Mouse (Mus musculus): ENCODE measurements around the gene Krt81.

Gene Krt81

DNA sequence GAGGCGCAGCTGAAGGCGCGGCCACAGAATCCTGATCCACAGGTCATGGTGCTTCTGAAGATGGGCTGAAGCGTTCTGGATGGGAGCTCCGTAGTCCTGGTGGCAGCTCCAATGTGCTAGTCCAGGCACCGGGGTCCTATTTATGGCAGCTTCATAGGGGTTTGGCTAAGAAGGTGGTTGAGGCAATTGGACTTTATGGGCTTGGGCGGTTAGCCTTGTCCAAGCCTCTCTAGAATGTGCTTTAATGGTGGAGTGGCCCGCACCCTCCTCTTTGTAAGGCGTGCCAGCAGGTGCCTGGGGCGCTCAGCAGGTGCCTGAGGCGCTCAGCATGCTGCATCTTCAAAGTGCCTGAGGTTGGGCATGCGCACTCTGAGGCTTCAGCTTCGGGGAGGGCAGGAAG is at the start of gene Krt81:
Gene Krt81, minus strand, starts transcription at position 101 of the 400 bp plus-strand sequence.
- DNase-seq, result no peak

DNA sequence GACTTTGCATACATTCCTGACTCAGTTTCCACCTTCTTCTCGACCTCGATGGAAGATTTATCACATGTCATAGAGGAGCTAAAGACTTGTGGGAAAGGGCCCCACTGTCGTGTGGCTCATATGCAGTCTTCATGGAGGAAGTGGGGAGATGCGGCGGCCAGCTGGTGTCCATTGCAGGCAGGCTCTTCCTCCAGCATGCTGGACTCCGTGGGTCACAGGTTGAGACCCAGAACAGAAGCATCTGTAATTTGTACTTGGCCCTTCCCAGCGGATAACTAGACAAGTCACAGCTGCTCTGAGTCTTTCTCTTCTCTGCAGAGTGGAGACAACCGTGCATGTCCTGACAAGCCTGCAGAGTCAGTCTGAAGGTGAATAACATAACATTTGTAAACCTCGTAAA is 44.7 kb upstream of the Krt81 start:
- DNase-seq, result no peak

DNA sequence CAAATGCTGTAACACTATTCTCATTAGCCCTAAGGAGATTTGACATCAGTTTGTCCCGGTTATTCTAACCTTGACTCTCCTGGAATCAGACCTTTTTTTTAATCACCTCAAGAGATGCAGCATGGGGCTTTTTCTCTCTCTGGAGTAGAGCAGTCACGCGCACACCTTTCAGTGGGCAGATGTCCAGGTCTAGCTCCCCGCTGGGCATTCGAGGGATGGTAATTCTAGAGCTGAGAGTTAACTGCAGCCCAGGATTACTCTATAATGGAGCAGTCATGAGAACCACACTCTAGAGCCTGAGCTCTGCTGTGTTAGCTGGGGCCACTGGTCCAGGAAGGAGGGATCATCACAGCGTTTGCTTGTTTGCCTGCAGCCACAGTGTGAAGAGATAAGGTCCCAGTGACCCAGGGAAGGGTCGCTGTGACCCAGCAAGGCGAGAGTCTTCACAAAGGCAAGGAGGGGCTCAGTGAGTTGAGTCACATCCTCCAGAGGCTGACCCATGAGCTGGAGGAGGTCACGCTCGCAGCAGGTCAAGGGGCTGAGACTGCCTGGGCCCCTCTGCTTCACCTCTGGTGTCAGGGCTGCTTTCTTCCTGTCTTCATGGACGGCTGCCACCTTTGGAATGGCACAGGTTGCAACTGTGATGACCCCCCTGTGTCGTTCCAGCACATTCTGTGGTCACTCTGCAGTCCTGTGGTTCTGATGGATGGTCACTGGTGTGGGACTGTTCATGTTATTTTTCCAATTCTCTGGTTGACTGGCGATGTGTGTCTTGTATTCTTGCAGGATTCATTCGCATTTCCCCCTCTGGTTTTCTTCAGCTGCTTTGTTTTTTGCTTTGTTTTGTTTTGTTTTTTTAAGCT is 43.6 kb upstream of the Krt81 start:
- no peak for DNase-seq

DNA sequence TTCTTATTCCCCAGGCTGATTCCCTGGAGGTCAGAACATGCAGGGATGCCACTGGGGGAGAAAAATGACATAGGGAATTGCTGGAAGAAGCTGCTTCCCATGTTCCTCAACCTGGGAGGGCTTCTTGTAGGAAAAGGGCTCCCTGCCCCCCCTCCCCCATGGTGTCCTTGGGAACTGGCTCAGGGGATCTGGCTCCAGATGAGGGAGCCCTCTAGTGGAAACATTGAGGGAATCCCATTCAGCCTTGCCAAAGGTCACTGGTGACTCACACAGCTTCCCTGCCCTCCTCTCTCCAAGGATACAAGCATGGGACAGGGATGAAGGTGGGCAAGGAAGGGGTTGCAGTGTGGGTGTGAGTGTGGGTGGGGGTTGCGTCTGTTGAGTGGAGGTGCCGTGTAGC is 33.6 kb upstream of the Krt81 start:
- DNase-seq, result peak; percentile 9

DNA sequence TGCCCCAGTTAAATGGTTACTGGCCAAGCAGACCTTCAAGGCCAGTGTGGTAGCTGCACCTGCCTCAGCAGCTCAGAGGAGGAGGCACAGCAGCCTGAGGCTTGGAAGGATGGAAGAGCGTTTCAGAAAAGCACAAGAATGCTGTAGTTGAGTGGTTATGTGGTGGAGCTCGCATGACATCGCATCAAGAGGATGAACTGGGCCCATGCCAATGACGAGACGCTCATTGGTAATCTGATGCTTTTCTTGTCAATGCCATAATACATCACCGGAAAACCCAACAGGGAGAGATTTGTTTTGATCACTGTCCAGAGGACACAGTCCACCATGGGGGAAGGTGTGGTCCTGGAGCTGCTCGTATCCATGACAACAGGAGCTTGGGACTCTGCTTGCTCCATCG is 31.7 kb upstream of the Krt81 start:
- no peak for DNase-seq

DNA sequence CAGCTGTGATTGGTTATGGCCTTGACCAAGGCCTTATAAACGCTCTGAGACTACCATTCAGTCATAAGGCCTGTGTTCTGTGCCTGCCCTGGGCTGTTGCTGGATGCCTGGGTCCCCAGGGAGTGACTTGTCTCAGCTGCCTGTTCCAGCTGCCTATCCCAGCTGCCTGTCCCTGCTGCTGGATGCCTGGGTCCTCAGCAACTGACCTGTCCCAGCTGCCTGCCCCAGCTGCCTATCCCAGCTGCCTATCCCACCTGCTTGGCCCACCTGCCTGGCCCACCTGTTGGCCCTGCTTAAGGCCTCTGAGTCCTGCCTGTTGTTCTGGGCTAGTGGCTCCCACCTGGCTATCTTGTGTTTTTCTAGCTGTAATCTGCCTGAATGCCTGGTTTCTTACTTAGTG is 30.7 kb upstream of the Krt81 start:
- no peak for DNase-seq

DNA sequence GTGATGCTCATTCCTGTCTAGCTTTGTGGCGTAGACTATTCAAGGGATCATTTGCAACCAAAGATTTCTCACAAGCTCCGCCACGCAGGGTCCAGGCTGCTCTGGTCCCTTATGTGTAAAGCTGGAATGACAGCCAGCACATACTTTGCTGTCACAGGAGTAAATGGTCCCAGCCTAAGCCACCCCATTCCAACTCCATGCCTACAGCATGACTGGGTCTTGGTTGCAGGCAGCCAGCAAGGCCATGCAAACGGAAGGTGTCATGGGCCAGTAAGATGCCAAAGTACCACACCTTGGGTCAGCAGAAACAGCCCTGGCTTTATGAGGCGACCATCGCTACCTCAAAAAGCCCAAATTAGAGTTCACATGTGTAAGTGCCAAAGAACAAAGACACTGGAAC is 30.2 kb upstream of the Krt81 start:
- no peak for DNase-seq

DNA sequence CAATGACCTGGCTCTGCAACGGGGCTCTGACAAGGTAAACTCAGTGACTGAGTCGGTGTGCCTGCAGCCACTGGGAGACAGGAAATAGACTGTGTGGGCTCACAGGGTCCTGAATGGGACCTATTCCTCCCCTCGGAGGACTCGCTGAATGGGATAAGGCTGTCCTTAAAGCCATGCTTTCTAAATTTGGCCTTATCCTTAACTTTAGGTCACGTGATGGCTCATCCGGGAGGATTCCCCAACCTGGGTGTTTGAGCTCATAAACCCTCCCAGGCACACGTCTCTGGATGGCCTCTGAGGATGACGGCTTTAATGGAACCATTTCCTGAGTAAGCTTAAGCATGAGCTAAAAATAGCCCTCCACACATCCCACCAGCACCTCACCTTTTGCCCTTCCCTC is 29.2 kb upstream of the Krt81 start:
- no peak for DNase-seq

DNA sequence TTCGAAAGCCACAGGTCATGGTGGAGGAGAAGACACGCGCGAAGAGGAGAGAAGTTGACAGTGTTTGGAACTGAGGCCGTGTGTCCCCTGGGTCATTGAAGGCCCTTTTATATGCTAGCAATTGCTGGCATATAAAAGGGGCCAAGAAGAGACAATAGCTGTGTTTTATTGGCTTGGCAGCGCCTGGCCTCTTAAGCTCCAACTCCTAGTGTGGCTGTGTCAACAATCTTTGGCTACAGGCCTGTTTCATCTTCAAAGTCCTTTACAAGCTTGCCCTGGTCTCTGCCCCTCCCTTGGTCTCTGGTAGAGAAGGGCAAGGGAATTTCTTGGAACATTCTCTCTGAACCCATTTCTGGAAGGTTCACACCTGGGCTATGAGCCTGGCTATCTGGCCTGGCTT is 27.9 kb upstream of the Krt81 start, which contains the start of gene Krt83:
Gene Krt83, minus strand, starts transcription at position 82 of the 400 bp plus-strand sequence.
- DNase-seq, result no peak

DNA sequence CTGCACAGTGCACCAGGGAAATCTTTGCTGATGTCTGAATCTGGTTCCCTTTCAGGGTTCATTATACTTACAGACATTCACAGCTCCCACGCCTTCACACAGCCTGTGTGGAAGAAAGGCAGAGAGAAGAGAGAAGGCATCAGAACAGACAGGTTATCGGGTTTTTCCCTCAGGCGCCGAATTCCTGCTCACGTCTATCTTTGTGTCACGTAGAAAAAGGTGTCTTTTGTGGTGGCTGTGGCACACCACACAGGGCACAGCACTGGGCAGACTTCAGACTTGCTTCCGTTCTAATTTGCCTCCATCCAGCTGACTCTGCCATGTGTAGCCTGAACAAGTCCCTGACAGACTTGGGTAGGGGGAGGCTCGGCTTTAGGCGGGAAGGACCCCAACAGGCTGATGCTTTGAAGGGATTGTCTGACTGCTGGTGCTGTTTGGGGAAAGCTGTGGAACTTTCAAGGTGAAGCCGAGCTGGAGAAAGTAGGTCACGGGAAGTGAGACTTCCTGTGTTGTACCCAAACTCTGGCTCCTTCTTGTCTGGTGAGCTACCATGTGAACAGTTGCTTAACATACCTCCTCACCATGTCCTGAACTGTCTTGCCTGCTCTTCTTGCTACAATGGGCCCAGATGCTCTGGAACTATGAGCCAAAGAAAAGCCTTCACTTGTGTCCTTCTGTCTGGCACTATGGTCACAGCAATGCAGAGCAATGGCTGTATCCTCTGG is 22.5 kb upstream of the Krt81 start:
- DNase-seq, result no peak

DNA sequence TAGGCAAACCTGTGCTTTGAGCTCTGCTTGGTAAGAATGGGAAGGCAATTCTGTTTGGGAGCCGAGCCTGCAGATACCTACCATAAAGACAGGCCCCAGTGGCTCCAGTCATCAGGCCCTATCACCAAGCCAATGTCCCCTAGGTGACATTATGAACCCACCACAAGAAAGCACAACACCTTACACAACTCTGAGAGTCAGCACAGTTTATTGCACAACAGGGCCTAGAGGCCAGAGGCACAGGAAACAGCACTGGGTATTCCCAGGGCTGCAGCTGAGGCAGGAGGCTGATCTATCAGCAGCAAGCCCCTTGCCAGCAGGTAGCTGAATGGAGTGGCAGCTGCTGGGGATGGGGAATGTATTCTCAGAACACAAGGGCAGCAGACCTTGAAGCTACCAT is 21.4 kb upstream of the Krt81 start:
- no peak for DNase-seq

DNA sequence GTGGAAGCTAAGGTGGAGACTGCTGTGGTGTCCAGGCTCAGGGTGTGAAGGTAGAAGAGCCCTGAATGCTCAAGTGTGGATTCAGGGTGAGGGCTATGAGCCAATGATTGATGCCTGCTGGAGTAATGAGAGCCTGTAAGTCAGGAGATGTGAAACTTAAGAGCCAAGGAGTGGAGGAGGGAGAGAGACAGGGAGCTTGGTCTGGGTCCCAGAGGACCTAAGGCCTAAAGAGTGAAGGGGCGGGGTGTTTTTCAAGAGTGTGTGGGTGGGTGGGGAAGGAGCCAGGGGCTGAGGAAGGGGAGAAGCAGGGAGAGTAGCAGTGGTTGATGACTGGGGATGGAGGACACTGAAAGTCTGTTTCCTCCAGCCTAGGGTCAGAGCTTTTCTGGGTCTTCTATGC is 20.1 kb upstream of the Krt81 start:
- DNase-seq, result no peak

DNA sequence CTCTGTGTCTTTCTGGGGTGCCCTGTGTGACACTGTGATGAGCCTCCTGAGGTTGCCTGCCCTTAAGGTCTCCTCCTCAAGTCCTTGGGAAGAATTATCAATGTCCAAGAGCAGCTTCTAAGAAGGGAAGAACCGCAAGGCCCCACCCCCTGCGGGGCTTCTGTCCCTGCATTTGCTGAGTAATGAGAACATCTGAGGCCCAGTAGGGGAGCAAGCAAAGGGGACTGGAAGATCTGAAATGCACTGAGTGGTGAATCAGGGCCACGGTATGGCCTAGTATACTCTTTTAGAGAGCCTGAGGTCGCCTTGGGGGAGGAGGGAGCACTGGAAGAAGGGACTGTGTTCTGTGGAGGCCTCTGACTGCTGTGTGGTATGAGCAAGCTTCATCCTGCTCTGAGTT is 18.5 kb upstream of the Krt81 start:
- no peak for DNase-seq

DNA sequence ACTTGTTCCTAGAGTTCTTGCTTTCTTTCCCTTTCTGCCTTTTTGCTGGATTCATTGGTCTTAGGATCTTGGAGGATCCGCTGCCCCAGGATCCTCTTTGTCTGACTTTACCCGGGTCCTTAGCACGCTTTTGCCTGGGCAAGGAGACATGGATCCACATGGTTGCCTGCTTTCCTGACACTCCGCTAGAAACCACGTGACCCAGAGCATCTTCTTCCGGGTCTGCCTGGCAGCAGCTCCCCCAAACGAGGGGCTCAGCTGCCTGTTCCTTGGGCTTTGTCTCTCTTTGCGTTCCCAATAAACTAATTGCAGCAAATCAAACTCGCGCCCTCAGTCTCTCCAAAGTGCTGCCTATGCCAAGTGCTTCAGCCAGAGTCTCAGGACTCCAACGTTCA is 16.1 kb upstream of the Krt81 start:
- no peak for DNase-seq

DNA sequence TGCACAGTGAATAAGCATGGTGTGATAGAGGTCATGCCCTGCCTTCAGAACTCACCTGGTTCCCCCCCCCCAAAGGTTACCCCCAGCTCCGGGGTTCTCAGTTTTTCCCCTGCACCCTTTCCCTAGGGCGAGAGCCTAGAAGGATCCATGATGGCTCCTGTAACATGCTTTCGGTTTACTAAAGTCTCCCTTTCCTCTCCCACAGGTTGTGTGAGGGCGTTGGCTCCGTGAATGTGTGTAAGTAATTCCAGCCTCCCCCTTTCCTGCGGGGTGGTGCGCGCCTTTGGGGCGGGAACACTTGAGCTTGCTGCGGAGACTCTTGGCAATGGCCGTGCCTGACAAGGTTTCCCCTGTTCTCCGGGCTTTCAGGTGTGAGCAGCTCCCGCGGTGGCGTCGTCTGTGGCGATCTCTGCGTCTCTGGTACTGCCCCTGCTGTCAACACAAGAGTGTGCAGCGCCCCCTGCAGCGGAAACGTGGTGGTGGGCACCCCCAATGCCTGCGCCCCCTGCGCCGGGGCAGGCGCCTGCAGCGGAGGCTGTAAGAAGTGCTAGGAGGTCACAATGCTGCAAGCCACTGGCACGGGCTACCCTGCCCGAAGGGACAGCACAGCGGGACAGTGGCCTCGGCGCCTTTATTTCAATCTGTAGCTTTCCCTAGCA is 15.6 kb upstream of the Krt81 start:
- peak; percentile 19 for DNase-seq

DNA sequence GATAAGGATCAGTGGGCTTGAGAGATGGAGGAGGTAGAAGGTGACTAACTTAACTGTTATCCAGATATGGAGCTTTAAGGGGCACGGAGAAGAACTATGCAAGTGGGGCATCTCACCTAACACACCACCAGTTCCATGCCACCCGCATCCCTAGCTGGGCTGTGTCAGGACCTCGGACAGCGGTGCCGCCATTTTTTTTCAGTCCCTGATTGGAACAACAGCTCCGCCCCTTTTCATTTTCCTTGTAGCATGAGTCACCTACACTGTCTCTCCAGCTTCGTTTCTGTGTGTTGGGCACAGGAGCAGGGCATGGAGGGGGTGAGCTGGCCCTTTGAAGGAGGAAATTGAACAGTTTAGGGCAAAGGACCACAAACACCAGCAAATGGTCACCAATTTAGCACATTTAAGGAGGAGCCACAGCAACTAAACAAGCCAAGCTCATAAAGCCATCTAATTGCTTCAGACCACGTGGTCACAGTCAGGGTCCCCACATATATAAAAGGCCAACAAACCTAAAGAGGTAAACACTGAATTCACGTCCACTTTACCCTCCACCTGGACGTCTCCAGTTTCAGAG is 9.5 kb upstream of the Krt81 start, which contains the start of gene Krt86:
Gene Krt86, plus strand, starts transcription at position 527 of the 577 bp plus-strand sequence.
- no peak for DNase-seq

DNA sequence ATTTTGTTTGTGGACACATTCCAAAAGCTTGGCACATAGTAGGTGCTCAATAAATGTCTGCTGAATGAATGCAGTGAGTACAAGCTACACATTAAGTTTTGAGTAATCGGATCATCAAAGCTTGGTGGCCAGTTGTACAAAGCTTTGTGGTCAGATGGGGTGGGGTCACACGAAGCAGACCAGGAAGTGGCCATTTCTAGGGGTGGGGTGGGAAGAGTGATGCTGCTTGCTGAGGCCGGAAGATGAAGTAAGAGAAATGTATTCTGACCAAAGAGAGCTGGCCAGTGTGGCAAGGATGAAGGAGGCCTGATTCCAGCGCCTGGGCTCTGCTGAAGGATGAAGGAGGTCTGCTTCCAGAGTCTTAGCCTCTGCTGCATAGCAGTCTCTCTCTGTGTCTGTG is 5.5 kb upstream of the Krt81 start:
- no peak for DNase-seq

DNA sequence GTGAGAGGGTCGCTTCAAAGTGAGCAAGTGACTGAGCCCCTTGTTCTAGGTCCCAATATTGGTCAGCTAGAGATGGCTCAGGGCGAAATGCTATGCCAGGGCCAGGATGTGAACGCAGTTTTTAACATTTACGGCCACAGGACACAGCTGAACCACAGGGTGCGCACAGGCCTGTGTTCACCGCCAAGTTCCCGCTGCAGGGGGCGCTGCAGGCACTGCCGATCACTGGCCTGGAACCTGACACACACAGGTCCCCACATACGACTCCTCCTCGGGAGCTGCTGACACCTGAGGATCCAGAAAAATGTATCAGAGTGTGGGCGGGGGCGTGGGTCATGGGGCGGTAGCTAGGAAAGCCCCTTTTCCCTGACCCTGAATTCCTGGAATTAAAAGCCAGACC is 4.3 kb downstream of the Krt81 start:
- DNase-seq, result no peak

DNA sequence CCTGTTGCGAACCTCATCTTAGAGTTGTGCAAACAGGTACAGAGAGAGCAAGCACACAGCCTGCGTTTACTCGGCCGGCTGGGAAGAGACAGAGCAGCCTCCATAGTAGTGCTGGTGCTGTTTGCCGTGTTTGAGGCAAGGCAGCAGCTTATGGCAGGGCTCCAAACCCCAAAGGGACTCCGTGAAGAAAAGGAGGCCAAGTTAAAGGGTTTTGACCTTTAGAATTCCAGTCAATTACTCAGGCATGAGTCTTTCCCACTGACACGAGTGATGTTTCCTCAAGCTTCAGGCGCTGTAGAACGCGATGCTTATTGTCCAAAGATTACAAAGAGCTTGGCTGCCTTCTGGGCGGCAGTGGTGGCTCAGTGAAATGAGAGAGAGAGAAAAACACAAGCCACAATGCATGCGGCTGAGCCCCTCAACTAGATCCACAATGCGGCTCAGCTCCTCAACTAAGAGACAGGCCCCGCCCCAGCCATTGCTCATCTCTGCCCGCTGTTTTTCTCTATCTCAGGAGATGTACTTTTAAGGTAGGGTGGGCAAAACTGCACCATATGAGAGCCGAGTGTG is 5.1 kb downstream of the Krt81 start:
- no peak for DNase-seq

DNA sequence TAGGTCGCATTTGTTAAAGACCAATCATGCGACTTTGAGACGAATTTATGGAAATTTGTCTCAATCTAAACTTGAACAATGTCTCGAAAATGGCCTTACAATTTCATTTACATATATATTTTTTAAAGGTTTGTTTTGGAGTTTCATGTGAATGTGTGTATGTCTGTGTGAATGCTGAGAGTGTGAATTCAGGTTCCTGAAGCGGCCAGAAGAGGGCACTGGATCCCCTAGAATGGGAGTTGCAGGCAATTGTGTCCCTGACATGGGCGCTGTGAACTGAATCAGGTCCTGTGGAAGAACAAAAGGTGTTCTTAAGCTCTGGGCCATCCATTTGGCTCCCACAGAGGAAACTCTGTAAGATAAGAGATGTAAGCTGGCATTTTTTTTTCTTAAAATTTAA is 7.7 kb downstream of the Krt81 start:
- DNase-seq, result no peak

DNA sequence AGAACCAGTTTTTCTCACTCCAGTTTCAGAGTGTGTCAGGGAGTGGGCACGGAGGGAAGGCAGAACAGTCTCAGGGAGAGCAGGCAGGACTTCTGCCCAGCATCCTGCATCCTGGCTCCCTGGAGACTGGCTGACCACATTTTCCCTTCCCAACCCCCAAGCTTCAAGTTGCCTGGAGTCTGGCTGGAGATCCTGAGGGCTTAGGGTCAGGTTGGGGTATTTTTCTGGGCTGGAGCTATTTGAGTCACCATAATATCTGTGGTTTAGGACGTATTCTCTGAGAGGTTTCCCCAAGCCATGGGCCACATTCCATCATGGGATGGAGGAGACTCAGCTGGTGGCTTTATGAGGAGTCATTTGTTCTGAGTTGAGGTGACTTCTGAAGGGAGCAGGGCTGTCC is 8.3 kb downstream of the Krt81 start:
- no peak for DNase-seq

DNA sequence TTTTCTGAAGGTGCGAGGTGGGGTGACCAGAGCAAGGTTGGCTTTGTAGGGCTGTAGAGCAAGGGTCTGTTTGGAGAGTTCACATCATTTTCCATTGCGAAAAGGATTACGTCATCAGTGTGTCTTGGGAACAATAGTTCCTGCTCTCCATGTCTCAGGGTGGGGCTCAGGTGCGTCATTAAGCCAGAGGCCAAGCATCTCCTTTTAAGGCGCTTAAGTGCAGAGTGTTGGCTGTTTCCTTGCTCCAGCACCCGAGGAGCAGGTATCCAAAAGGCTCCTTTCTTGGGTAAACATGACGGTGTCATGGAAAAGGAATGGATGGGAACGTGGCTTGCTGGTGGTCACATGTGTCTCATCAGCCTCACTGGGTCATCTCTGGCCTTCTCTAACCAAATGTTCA is 8.8 kb downstream of the Krt81 start:
- DNase-seq, result no peak

DNA sequence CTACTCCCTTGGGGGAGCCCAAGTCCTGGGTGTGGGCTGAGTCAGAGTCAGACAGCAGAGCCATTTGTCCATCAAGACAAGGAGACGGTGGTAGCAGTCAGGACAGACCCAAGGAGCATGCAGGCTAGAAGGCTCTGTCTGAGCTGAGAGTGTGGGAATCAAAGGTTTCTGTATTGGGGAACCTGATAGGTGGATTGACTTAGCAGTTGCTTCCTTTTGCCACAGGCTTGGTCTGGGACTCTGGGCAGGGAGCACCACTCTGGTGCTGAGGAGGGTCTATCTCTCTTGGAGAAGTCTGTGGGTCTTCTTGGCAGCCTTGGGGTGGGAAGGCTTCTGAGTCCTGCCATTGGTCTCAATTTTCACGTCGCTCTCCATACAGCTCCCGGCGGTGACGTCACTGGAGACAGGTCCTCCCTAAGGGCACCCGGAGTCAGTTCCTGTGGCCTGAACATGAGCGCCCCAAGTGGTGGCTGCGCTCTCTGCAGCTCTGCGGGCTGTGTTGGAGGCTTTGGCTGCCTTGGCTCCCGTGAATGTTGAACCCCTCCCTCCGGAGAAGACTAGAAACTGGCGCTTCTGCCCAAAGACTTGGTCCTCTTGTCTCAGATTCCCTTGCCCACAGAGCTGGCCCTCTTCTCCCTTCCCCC is 10.3 kb downstream of the Krt81 start:
- peak; percentile 71 for DNase-seq

Measured in cerebellum, adult 9-11 months (tissue).